Mouse (Mus musculus) C2C12 (cell line): ENCODE measurements around the gene 4930402F06Rik. TPM values are rescaled to one million over a fixed set of nuclear protein-coding genes. Genes with fewer than 3 reads are reported as not detected.

ENCODE experiments used
- H3K27me3 ChIP-seq: one replicate; pipeline ENCODE4 v1.6.1; 2011; ENCODE audit not compliant: control insufficient read depth, insufficient read depth, insufficient read length
- H3K36me3 ChIP-seq: one replicate; pipeline ENCODE4 v1.6.1; 2011; ENCODE audit not compliant: control insufficient read depth, insufficient read depth
- H3K4me3 ChIP-seq: one replicate; pipeline ENCODE4 v1.5.1; 2011; ENCODE audit warnings: mild to moderate bottlenecking, control low read depth; ENCODE audit not compliant: poor library complexity, insufficient read depth, severe bottlenecking
- H3K79me2 ChIP-seq: one replicate; pipeline ENCODE4 v1.6.1; 2011; ENCODE audit not compliant: control insufficient read depth, insufficient read depth
- H3K79me3 ChIP-seq: one replicate; pipeline ENCODE4 v1.6.1; 2011; ENCODE audit warnings: low read depth, control low read depth
- H3ac ChIP-seq: one replicate; pipeline ENCODE3; 2011; ENCODE audit warnings: low read depth; ENCODE audit not compliant: control insufficient read depth, insufficient read length
- CEBPB ChIP-seq: IDR thresholded peaks from one replicate; pipeline ENCODE4 v1.6.1; 2011; ENCODE audit warnings: low read depth, mild to moderate bottlenecking, control low read depth, moderate library complexity
- CTCF ChIP-seq: IDR thresholded peaks from one replicate; pipeline ENCODE4 v1.5.1; 2011; ENCODE audit not compliant: control insufficient read depth, insufficient read depth, insufficient read length
- FOSL1 ChIP-seq: IDR thresholded peaks from one replicate; pipeline ENCODE4 v1.8.0; 2011; ENCODE audit warnings: mild to moderate bottlenecking, low read length; ENCODE audit not compliant: poor library complexity, insufficient read depth, severe bottlenecking
- MAX ChIP-seq: IDR thresholded peaks from one replicate; pipeline ENCODE4 v1.6.1; 2011; ENCODE audit warnings: mild to moderate bottlenecking, control low read depth
- MYOD1 ChIP-seq: IDR thresholded peaks from one replicate; pipeline ENCODE4 v1.6.1; 2011; ENCODE audit warnings: low read depth; ENCODE audit not compliant: control insufficient read depth, insufficient read length
- MYOG ChIP-seq: IDR thresholded peaks from one replicate; pipeline ENCODE4 v1.6.1; 2011; ENCODE audit not compliant: control insufficient read depth, insufficient read length; ENCODE audit errors: extremely low read depth
- USF1 ChIP-seq: IDR thresholded peaks from one replicate; pipeline ENCODE4 v1.6.1; 2011; ENCODE audit warnings: low read depth, mild to moderate bottlenecking, control low read depth, moderate library complexity
- polyA plus RNA-seq: library from polyadenylated mRNA; unstranded; fragments of >200 nt; fragmentation: generic; extraction: Trizol; gene quantifications from one replicate; pipeline ENCODE4 v1.2.1, GENCODE M21; 2012; ENCODE audit warnings: missing spikeins

Gene 4930402F06Rik
- polyA plus RNA-seq, 1 experiment: not detected

DNA sequence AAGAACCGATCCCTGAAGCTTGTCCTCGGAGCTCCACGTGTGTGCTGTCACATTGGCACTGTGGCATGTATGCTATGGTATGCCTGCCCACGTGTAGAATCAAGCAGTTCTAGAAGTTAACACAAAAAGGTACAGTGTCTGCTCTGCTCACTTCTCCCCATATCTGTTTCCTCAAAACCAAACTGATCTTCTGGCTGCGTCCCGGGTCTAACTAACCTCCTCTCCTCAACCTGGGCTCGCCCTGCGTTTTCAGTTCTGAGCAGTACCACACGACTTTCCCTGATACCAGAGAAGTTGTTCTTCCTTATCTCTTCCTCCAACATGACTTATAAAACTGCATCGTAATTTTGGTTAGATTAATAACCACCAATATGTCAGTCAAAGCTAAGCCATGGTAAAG is 69.4 kb downstream of the 4930402F06Rik start:
- peaks cover 29% of the 10 kb centered on the region for H3K79me2 ChIP-seq
- TF ChIP-seq CEBPB (no peak), FOSL1 (no peak), MYOG (no peak), MYOD1 (no peak), USF1 (no peak), CTCF (no peak), MAX (no peak)
- no peak overlapping the region for H3K4me3 ChIP-seq
- H3K27me3 ChIP-seq: no peaks in the 10 kb centered on the region
- H3K36me3 ChIP-seq: peaks cover 23% of the 10 kb centered on the region
- no peak overlapping the region for H3ac ChIP-seq
- peaks cover 10% of the 10 kb centered on the region for H3K79me3 ChIP-seq

DNA sequence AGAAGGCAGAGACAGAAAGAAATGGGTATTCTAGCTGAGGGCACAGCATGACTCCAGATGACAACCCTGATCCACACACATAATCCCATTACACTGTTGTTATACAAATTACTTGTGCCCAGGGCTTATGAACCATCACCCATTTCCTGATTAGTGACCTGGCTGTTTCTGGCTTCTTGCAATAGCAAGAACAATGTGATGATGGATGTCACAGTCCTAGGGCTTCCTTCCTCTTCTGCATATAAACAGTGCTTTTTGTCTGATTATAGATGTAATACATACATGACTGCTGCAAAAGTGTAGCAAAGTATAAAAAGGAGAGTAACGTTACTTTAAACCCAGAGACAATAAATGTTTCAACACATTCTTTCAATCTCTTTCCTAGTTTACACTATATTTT is 70.0 kb downstream of the 4930402F06Rik start:
- no peaks in the 10 kb centered on the region for H3K27me3 ChIP-seq
- TF ChIP-seq MYOD1 (no peak), USF1 (no peak), CEBPB (no peak), CTCF (no peak)

DNA sequence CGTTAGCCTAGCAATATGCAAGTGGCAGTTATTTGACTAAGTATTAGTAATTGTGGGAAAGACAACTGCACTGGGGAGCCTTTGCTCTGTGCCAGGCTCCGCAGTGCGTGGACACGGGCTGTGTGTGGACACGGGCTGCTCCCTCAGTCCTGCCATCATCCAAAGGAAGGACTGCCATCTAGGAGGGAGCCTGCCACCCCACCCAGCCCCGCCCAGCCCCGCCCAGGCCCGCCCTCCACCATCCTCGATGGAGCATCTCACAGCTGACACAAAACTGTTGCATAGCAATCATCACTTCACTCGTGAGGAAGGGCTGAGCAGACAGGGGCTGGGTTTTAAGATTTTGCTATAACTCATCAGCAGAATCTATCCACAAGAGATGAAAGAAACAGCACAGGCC is 71.0 kb downstream of the 4930402F06Rik start:
- no peak overlapping the region for H3K4me3 ChIP-seq
- H3K27me3 ChIP-seq: no peaks in the 10 kb centered on the region
- peaks cover 13% of the 10 kb centered on the region for H3K79me2 ChIP-seq
- H3ac ChIP-seq: no peak overlapping the region
- TF ChIP-seq CEBPB (no peak), MYOG (no peak), FOSL1 (no peak), USF1 (no peak), CTCF (no peak), MAX (no peak), MYOD1 (no peak)
- H3K79me3 ChIP-seq: no peaks in the 10 kb centered on the region
- peaks cover 37% of the 10 kb centered on the region for H3K36me3 ChIP-seq

More for the DNA sequence above, 70.0 kb downstream of the 4930402F06Rik start:
- peaks cover 23% of the 10 kb centered on the region for H3K79me2 ChIP-seq
- H3ac ChIP-seq: no peak overlapping the region
- peaks cover 29% of the 10 kb centered on the region for H3K36me3 ChIP-seq
- peaks cover 5% of the 10 kb centered on the region for H3K79me3 ChIP-seq
- H3K4me3 ChIP-seq: no peak overlapping the region

Other genes with a start within 250 kb of the 4930402F06Rik start
- gene Rab14, start 196.1 kb downstream of the 4930402F06Rik start, polyA plus RNA-seq: 47.9 TPM
- 166 TPM for gene Gsn, start 140.8 kb downstream of the 4930402F06Rik start, polyA plus RNA-seq
- gene Stom, start 60.2 kb downstream of the 4930402F06Rik start, polyA plus RNA-seq: 87.9 TPM
- gene 4930568D16Rik, start 29.4 kb downstream of the 4930402F06Rik start, polyA plus RNA-seq: not detected
- 7.1 TPM for gene Ggta1, start 66.1 kb upstream of the 4930402F06Rik start, polyA plus RNA-seq
- gene Dab2ip, start 161.1 kb upstream of the 4930402F06Rik start, polyA plus RNA-seq: 27.9 TPM